Mouse (Mus musculus) brain, embryonic 14.5 days (tissue): ENCODE results near the gene Plxna4. TPM values are rescaled to one million over a fixed set of nuclear protein-coding genes. Genes with fewer than 3 reads are reported as not detected.
A peak's percentile ranks its signal among the peaks of the same experiment; 100 is the strongest.

Experiments
- DNase-seq: peaks from one replicate; pipeline ENCODE4 v3.0.0-alpha.2; 2011; ENCODE audit warnings: low read depth
- CTCF ChIP-seq: fragments of 200-500 bp; IDR thresholded peaks from 2 replicates; pipeline ENCODE4 v1.5.1; 2012; ENCODE audit warnings: inconsistent platforms, mild to moderate bottlenecking, moderate library complexity, borderline replicate concordance; ENCODE audit not compliant: insufficient read depth, insufficient read length; ENCODE audit errors: extremely low read depth
- POLR2A ChIP-seq: fragments of 200-500 bp; IDR thresholded peaks from 2 replicates; pipeline ENCODE4 v1.6.1; 2012; ENCODE audit warnings: mild to moderate bottlenecking, inconsistent platforms, borderline replicate concordance; ENCODE audit not compliant: poor library complexity, insufficient read depth, insufficient read length, severe bottlenecking; ENCODE audit errors: extremely low read depth
- polyA plus RNA-seq: library from polyadenylated mRNA; depleted of rRNA; stranded (reverse); fragments of >200 nt; gene quantifications from 2 replicates; pipeline ENCODE4 v1.2.3, GENCODE M21; 2012

The Plxna4 gene
- polyA plus RNA-seq, 1 experiment: 24.6 TPM

DNA sequence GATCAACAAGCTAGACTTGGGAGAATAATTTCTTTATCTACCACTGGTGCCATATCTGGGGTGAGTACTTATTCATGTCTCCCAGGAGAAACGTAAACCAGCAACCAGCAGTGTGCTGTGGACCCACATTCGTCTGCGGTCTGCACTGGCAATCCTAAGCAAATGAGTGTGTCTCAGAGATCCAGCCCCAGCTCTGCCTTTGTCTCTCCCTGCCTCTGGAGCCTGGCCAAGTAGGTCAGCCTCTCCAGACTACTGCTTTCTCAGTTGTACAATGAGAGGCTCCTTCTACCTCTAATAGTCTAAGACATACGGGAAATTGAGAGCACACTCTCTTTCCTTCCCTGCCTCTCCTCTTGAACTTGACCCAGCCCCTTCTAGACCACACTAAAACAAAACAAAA lies 316.5 kb downstream of the Plxna4 start:
- no peak for TF ChIP-seq POLR2A
- TF ChIP-seq CTCF: no peak
- peak; percentile 83 for DNase-seq

- no peak for DNase-seq
- TF ChIP-seq POLR2A (no peak), CTCF (no peak)
Measured at GRCm38 (mm10) chr6:32266085-32266484, 321.9 kb downstream of the Plxna4 start.

DNA sequence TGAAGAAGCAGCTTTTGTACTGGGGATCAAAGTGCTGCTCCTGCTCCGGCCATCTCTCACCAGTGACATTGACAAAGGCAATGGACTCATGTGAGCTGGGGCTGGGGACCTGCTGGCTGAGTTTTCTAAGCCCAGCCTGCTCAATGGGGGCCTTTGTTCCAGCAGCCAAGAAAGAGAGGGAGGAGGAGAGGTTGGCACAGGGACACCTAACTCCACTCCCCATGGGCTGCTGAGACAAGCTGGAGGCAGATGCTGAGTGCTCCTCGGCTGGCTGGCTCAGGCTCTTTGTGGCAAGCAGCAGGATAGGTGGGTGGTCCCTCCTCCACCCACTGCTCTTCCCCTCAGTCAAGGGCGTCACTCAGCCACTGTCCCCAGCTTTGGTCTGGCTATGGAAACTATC lies 326.7 kb downstream of the Plxna4 start:
- TF ChIP-seq CTCF: no peak
- no peak for TF ChIP-seq POLR2A

GRCm38 (mm10) chr6:32260341-32260740 lies 327.7 kb downstream of the Plxna4 start:
- DNase-seq: peak; percentile 73
- TF ChIP-seq CTCF: no peak
- TF ChIP-seq POLR2A: no peak

More for the DNA sequence above, 326.7 kb downstream of the Plxna4 start:
- DNase-seq: peak; percentile 92

- TF ChIP-seq POLR2A (no peak), CTCF (no peak)
- peak; percentile 71 for DNase-seq
Measured at GRCm38 (mm10) chr6:32255191-32255590, 332.8 kb downstream of the Plxna4 start.

- TF ChIP-seq POLR2A: no peak
- TF ChIP-seq CTCF: no peak
- peak; percentile 91 for DNase-seq
Measured at GRCm38 (mm10) chr6:32252168-32252567, 335.8 kb downstream of the Plxna4 start.

GRCm38 (mm10) chr6:32251674-32252073 lies 336.3 kb downstream of the Plxna4 start:
- peak; percentile 52 for DNase-seq

GRCm38 (mm10) chr6:32246036-32246435 lies 342.0 kb downstream of the Plxna4 start:
- TF ChIP-seq POLR2A (no peak), CTCF (no peak)
- peak; percentile 61 for DNase-seq

More at GRCm38 (mm10) chr6:32251674-32252073, 336.3 kb downstream of the Plxna4 start:
- TF ChIP-seq POLR2A (no peak), CTCF (no peak)

- DNase-seq: peak; percentile 53
- TF ChIP-seq POLR2A (no peak), CTCF (no peak)
Measured at GRCm38 (mm10) chr6:32243040-32243439, 345.0 kb downstream of the Plxna4 start.

DNA sequence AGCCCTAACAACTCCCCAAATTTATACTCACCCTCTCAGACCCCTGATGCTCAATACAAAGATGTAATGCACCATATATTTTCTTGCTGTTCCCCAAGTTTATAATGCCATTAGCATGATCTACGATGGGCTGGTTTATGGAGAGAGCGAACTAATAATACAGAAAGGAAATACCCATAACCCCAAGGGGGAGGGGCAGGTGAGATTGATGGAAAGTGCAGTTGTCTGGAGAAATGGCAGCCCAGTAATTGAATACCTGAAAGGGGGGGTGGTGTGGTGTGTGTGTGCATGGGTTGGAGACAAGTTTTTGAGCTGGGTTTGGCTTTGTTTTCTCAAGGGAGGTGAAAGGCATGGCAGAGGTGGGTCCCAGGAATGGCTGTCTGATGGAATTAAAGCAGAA lies 356.6 kb downstream of the Plxna4 start:
- TF ChIP-seq CTCF: no peak
- TF ChIP-seq POLR2A: no peak
- no peak for DNase-seq

- TF ChIP-seq POLR2A: no peak
- peak; percentile 67 for DNase-seq
Measured at GRCm38 (mm10) chr6:32226636-32227035, 361.4 kb downstream of the Plxna4 start.

DNA sequence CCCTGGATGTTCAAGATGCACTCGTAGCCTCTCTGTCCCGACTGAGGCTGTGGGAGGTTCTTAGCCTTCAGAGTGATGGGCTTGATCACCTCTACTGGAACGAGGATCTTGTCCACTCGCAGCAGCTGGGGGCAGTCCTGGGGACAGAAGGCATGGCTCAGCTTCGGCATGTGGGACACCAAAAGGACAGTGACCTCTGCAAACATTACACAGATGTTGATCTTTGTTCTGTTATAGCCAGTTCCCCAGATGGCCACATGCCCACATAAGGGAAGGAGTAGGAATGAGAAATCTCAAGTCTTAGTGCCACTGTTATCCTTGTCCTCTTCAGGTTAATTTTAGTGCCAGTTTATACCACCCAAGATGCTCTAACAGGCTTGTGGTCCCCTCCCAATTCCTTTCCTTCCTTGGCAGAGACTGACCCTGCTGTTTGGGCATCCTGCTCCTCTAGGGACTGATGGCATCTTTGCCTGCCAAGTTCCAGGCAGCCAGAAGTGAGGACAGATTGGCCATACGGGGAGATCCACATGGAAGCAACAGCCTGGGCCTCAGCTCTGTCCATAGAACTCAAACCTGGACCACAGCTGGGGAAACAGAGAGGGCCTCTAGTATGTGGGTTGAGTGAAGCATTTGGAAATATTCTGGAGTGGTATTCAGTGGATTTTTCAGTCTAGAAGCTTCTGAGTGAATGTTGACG lies 363.8 kb downstream of the Plxna4 start:
- TF ChIP-seq POLR2A: no peak
- TF ChIP-seq CTCF: no peak
- DNase-seq: peak; percentile 28
